17 mouse cellular contexts compared by ENCODE assay signal in the genomic region with DNA sequence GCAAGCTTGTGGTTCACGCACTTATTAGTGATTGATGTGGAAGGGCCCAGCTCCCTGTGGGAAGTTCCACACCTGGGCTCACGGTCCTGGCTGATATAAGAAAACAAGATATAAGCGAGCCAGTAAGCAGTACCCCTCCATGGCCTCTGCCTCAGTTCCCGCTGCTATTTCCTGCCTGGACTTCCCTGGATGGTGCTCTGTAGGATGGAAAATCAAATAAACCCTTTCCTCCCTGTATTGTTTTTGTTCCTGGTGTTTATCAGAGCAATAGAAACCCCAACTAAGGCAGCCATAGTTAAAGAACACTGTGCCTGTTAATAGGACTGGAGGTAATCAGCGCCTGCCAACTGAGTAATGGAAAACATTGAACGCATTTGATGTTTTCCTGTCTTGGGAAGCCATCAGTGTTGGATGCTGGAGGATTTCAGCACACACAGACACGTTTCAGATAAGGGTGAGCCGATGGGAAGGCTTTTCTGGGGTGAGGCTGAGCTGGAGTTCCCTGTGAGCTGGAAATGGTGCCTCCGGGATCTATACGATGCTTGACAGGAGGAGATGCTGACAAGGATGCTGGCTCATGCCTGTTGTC.
"Had no signal": no experiment of that assay in that cellular context is flagged by ENCODE, and none has a peak within 500 bp of the region (broad histone marks: within the 10 kb centered on the region; RNA-seq: fewer than 3 reads in every experiment).

No protein-coding gene starts in this region.

- H3K4me3 ChIP-seq: left cerebral cortex, adult 2 months; liver, embryonic 13.5 days; midbrain, embryonic 12.5 days; myocyte; neural tube, embryonic 13.5 days; stomach, embryonic 15.5 days had no signal

- H3K9me3 ChIP-seq: liver, embryonic 13.5 days; midbrain, embryonic 12.5 days; neural tube, embryonic 13.5 days; stomach, embryonic 15.5 days had no signal

- H3K4me2 ChIP-seq: liver, embryonic 13.5 days; midbrain, embryonic 12.5 days; neural tube, embryonic 13.5 days; stomach, embryonic 15.5 days had no signal

- H3K27ac ChIP-seq: kidney, postnatal 0 days; left cerebral cortex, adult 2 months; liver, embryonic 13.5 days; midbrain, embryonic 12.5 days; neural tube, embryonic 13.5 days; stomach, embryonic 15.5 days had no signal

- H3K9ac ChIP-seq: liver, embryonic 13.5 days; midbrain, embryonic 12.5 days; neural tube, embryonic 13.5 days; stomach, embryonic 15.5 days had no signal

- H3K27me3 ChIP-seq: midbrain, embryonic 12.5 days; neural tube, embryonic 13.5 days; stomach, embryonic 15.5 days had no signal

- DNase-seq: kidney, postnatal 36 days; layer of hippocampus, postnatal 36 days; liver, embryonic 13.5 days; lung, adult 2 months; lung, postnatal 14 days; lung, postnatal 4 days; retina, postnatal 1 day; right cerebral cortex, postnatal 25 days; spleen, adult 18-20 months; thymus, postnatal 25 days had no signal

- ATAC-seq: midbrain, embryonic 16.5 days had no signal
